Mouse (Mus musculus): ENCODE results near the gene 1600015I10Rik.

GRCm38 (mm10) chr6:48903437-48903836 lies 26.3 kb upstream of the 1600015I10Rik start:
- TF ChIP-seq CTCF (IDR thresholded peaks at IDR 0.05 in 2 of 3, conservative IDR thresholded peaks at IDR 0.05 in 1 of 3; ENCODE audit: control insufficient read depth in 1 of 3, insufficient read depth in 1 of 3, low read depth in 2 of 3, low read length in 3 of 3, poor library complexity in 1 of 3, severe bottlenecking in 1 of 3) (no peak), ZMIZ1 (IDR thresholded peaks at IDR 0.05; ENCODE audit: low read depth, low read length) (no peak), GATA1 (IDR thresholded peaks at IDR 0.05; ENCODE audit: low read depth, low read length) (no peak), POLR2A (IDR thresholded peaks at IDR 0.05; ENCODE audit: control insufficient read depth in 1 of 2, insufficient read depth in 1 of 2, low read depth in 1 of 2, low read length in 2 of 2, poor library complexity in 1 of 2) (no peak), USF1 (IDR thresholded peaks at IDR 0.05; ENCODE audit: low read depth, low read length) (no peak), MEF2A (IDR thresholded peaks at IDR 0.05; ENCODE audit: extremely low read depth, insufficient replicate concordance, low read depth, low read length, poor library complexity, severe bottlenecking) (no peak), MXI1 (IDR thresholded peaks at IDR 0.05; ENCODE audit: low read depth, low read length) (no peak)
